Mouse (Mus musculus): Measurements from ENCODE around the gene Myo7a. TPM values are rescaled to one million over a fixed set of nuclear protein-coding genes. Genes with fewer than 3 reads are reported as not detected.

Gene Myo7a
- total and polyA plus RNA-seq, 2 experiments from 2014 or later = 3.6 to 20.0 TPM

DNA sequence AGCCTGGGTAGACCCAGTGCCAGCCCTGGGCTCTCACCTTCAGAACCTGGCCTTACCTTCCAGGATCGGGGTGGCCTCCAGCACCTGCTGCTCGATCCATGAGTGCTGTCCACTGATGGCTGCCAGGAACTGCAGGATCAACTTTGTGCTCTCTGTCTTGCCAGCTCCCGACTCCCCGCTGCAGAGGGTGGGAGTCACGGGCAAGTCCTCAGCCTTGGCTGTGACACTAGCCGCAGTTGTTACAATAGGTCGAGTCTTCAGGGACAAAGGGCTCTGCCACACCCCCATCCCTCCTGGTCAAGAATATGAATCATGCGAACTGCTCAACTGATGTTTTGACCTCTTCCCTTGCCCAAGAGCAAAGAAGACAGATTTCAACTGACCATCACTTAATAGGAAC, 21.8 kb downstream of the Myo7a start:
- ATAC-seq (ENCODE audit: insufficient read depth, low read depth) = no peak
- no peaks in the 10 kb centered on the region for H3K4me1 ChIP-seq (ENCODE audit: control insufficient read depth, insufficient read depth)
- 89% methylated on average over 8 of the region's 8 CpGs for WGBS

DNA sequence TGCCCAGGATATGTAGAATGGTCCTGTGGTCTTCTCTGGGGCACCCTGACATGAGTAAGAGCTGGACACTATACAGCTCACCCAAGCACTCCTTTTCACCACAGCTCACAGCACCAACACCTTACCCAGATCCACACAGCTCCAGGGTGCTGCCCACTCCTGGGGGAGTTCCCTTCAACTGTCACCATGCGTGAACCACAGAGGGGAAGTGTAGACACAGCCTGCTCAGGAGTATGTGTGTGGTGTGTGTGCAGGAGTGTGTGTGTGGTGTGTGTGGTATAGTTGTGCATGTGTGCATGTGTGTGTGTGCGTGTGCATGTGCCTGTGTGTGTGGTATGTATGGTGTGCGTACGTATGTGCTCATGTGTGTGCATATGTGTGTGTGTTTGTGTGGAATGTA, 23.5 kb downstream of the Myo7a start:
- 0 out of 2 replicates have a peak, but pooled peaks cover 6% of the 10 kb centered on the region for H3K9me3 ChIP-seq (replicated peaks; ENCODE audit: control insufficient read depth, low read length)
- H3K27me3 ChIP-seq (ENCODE audit: control insufficient read depth, insufficient read depth, low read length) = no peaks in the 10 kb centered on the region
- H3K27ac ChIP-seq (ENCODE audit: low read depth) = no peak overlapping the region
- WGBS = 93% methylated on average over 4 of the region's 4 CpGs
- H3K4me1 ChIP-seq (ENCODE audit: control insufficient read depth, insufficient read depth) = no peaks in the 10 kb centered on the region
- H3K9ac ChIP-seq (replicated peaks; ENCODE audit: low read depth, low read length) = no peak overlapping the region
- H3K36me3 ChIP-seq (replicated peaks; ENCODE audit: control insufficient read depth, insufficient read depth, low read length) = no peaks in the 10 kb centered on the region
- TF ChIP-seq EP300 (IDR thresholded peaks at IDR 0.05; ENCODE audit: low read depth) (no peak), CTCF (IDR thresholded peaks at IDR 0.05; ENCODE audit: low read depth) (no peak)
- H3K4me3 ChIP-seq (ENCODE audit: low read depth, low read length) = no peak overlapping the region
- ATAC-seq (ENCODE audit: insufficient read depth, low read depth) (no peak), DNase-seq (ENCODE audit: low spot score) (no peak)
- H3K4me2 ChIP-seq (ENCODE audit: low read depth, low read length) = no peak overlapping the region

More for the DNA sequence above, 21.8 kb downstream of the Myo7a start:
- H3K9me3 ChIP-seq (replicated peaks; ENCODE audit: control insufficient read depth, low read length) = 0 out of 2 replicates have a peak, but pooled peaks cover 6% of the 10 kb centered on the region
- H3K4me3 ChIP-seq (ENCODE audit: low read depth, low read length) = no peak overlapping the region
- no peaks in the 10 kb centered on the region for H3K27me3 ChIP-seq (ENCODE audit: control insufficient read depth, insufficient read depth, low read length)
- no peak for TF ChIP-seq EP300 (IDR thresholded peaks at IDR 0.05; ENCODE audit: low read depth)
- no peak for TF ChIP-seq CTCF (IDR thresholded peaks at IDR 0.05; ENCODE audit: low read depth)
- no peak overlapping the region for H3K9ac ChIP-seq (replicated peaks; ENCODE audit: low read depth, low read length)
- DNase-seq (ENCODE audit: low spot score) = no peak
- no peak overlapping the region for H3K4me2 ChIP-seq (ENCODE audit: low read depth, low read length)
- H3K36me3 ChIP-seq (replicated peaks; ENCODE audit: control insufficient read depth, insufficient read depth, low read length) = no peaks in the 10 kb centered on the region
- no peak overlapping the region for H3K27ac ChIP-seq (ENCODE audit: low read depth)

DNA sequence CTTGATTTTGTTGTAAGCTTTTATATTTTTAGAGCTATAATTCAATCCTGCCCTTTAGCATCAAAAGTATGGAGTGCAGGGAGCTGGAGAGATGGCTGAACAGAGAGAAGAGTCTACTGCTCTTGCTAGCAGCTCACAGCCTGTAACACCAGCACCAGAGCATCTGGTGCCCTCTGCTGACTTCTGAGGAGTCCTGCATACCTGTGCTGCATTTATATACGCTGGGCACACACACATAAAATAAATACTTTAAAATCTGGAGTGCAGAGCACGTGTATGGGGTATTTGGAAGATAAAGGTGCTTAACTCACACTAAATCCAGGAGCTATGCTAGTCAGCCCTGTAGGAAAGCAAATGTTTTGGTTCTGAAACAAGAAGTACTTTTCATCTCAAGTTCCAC, 33.0 kb downstream of the Myo7a start:
- H3K4me1 ChIP-seq (ENCODE audit: control insufficient read depth, insufficient read depth) = peaks cover 8% of the 10 kb centered on the region; the same call in 1 of the 2 replicates
- H3K9ac ChIP-seq (replicated peaks; ENCODE audit: low read depth, low read length) = no peak overlapping the region
- no peaks in the 10 kb centered on the region for H3K9me3 ChIP-seq (replicated peaks; ENCODE audit: control insufficient read depth, low read length)
- no peak overlapping the region for H3K4me3 ChIP-seq (ENCODE audit: low read depth, low read length)
- H3K27me3 ChIP-seq (ENCODE audit: control insufficient read depth, insufficient read depth, low read length) = no peaks in the 10 kb centered on the region
- DNase-seq (ENCODE audit: low spot score) (peak; percentile 40), ATAC-seq (ENCODE audit: insufficient read depth, low read depth) (no peak)
- WGBS = 45% methylated on average over 2 of the region's 2 CpGs
- H3K4me2 ChIP-seq (ENCODE audit: low read depth, low read length) = no peak overlapping the region
- H3K27ac ChIP-seq (ENCODE audit: low read depth) = no peak overlapping the region
- no peaks in the 10 kb centered on the region for H3K36me3 ChIP-seq (replicated peaks; ENCODE audit: control insufficient read depth, insufficient read depth, low read length)
- peak; percentile 68 for TF ChIP-seq CTCF (IDR thresholded peaks at IDR 0.05; ENCODE audit: low read depth)
- no peak for TF ChIP-seq EP300 (IDR thresholded peaks at IDR 0.05; ENCODE audit: low read depth)

DNA sequence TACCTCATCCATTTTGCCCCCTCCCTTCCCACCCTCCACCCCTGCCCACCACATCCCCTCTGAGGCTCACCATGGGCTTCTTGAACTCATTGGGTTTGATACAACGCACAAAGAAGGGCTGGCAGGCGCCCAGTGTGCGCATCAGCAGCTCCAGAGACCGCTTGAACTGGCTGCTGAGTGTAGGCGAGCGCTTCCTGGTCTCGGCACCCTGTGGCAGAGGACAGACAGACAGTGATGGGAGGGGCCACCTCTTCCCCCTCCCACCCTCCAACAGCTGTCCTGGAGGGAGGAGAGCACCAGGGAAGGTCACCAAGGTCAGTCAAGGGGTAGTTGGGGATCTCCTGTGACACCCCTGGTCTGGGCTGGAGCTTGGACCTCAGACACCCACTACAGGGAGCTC, 34.0 kb downstream of the Myo7a start:
- 56% methylated on average over 7 of the region's 7 CpGs for WGBS
- Histone ChIP-seq H3K36me3 (replicated peaks; ENCODE audit: control insufficient read depth, insufficient read depth, low read length) (no peaks in the 10 kb centered on the region), H3K27ac (ENCODE audit: low read depth) (peak overlapping the region; percentile 70; the same call in 1 of the 2 replicates), H3K4me2 (ENCODE audit: low read depth, low read length) (no peak overlapping the region; the same call in 1 of the 2 replicates), H3K27me3 (ENCODE audit: control insufficient read depth, insufficient read depth, low read length) (no peaks in the 10 kb centered on the region), H3K4me1 (ENCODE audit: control insufficient read depth, insufficient read depth) (peaks cover 8% of the 10 kb centered on the region; the same call in 1 of the 2 replicates), H3K9ac (replicated peaks; ENCODE audit: low read depth, low read length) (no peak overlapping the region), H3K4me3 (ENCODE audit: low read depth, low read length) (no peak overlapping the region), H3K9me3 (replicated peaks; ENCODE audit: control insufficient read depth, low read length) (no peaks in the 10 kb centered on the region)
- ATAC-seq (ENCODE audit: insufficient read depth, low read depth) = no peak
- TF ChIP-seq EP300 (IDR thresholded peaks at IDR 0.05; ENCODE audit: low read depth) (no peak), CTCF (IDR thresholded peaks at IDR 0.05; ENCODE audit: low read depth) (no peak)
- no peak for DNase-seq (ENCODE audit: low spot score)

DNA sequence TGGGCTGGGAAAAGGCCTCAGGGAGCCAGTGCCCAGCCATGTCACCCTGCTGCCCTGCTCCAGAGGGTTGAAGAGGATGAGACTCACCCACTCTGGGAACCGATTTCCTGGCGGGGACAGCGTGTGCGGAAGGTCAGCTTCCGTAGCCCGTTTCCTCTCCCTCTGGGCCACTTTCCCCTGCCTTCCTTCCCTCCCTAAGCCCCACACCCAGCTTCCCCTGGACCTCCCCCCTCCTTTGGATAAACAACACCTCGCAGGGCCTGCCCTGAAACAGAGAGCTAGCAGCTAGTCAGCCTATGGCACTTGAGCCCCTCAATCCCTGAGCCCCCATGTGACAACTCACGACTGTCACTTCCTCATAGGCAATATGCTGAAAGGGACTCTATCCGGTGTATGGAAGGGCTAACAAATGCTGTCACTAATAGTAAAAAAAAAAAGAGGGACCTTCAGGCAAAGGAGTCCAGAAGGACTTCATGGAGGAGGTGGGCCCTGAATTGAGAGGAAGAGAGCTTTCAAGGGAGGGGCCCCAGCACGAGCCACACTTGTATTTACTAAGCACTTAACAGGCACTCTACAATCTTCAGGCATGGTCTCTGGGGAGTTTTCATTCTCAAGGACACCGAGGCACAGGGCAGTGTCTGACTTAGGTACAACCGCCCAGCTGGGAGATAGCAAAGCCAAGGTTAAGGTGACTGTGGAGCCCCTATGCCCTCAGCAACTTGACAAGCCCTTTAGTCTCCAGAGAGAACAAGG, 34.6 kb downstream of the Myo7a start:
- Histone ChIP-seq H3K27ac (ENCODE audit: low read depth) (peak overlapping the region; percentile 70), H3K36me3 (replicated peaks; ENCODE audit: control insufficient read depth, insufficient read depth, low read length) (no peaks in the 10 kb centered on the region), H3K4me2 (ENCODE audit: low read depth, low read length) (peak overlapping the region; percentile 35), H3K9me3 (replicated peaks; ENCODE audit: control insufficient read depth, low read length) (no peaks in the 10 kb centered on the region), H3K9ac (replicated peaks; ENCODE audit: low read depth, low read length) (no peak overlapping the region; the same call in 1 of the 2 replicates), H3K4me3 (ENCODE audit: low read depth, low read length) (no peak overlapping the region), H3K27me3 (ENCODE audit: control insufficient read depth, insufficient read depth, low read length) (no peaks in the 10 kb centered on the region), H3K4me1 (ENCODE audit: control insufficient read depth, insufficient read depth) (peaks cover 8% of the 10 kb centered on the region; the same call in 1 of the 2 replicates)
- 35% methylated on average over 12 of the region's 12 CpGs for WGBS
- DNase-seq (ENCODE audit: low spot score) (peak; percentile 30), ATAC-seq (ENCODE audit: insufficient read depth, low read depth) (no peak)
- TF ChIP-seq CTCF (IDR thresholded peaks at IDR 0.05; ENCODE audit: low read depth) (no peak), EP300 (IDR thresholded peaks at IDR 0.05; ENCODE audit: low read depth) (no peak)

Measured in heart, postnatal 0 days (tissue).